Mouse (Mus musculus): ENCODE measurements around the gene Dus2. TPM values are rescaled to one million over a fixed set of nuclear protein-coding genes. Genes with fewer than 3 reads are reported as not detected.

Dus2 gene
- polyA plus RNA-seq, 1 experiment from 2014 or later: 22.3 TPM

DNA sequence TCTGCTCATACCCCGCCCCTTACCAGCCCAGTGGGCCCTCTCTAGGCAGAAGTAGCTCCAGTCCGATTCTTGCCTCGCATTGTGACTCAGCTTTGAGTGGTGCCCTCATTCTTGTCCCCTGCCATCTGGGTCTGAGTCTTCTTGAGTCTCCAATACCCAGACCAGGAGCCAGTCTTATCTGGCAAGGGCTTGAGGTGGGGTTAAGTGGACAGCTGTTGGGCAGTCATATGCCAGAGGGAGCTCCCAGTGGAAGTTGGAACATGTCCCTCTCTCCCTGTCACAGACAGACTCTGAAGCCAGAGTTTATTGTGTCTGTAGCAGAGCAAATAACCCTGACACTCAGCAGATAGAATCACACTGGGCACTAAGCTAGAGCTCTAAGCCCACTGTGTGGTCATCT lies 59.9 kb downstream of the Dus2 start:
- no peak overlapping the region for H3K4me3 ChIP-seq
- H3K27ac ChIP-seq: no peak overlapping the region
- no peak overlapping the region for H3K4me2 ChIP-seq
- no peaks in the 10 kb centered on the region for H3K9me3 ChIP-seq
- no peak for ATAC-seq (ENCODE audit: insufficient number of reproducible peaks, low FRiP score, low TSS enrichment, low read depth)
- WGBS: 89% methylated on average over 3 of the region's 3 CpGs
- no peaks in the 10 kb centered on the region for H3K27me3 ChIP-seq
- H3K4me1 ChIP-seq: no peaks in the 10 kb centered on the region
- H3K36me3 ChIP-seq: peaks cover 47% of the 10 kb centered on the region
- no peak overlapping the region for H3K9ac ChIP-seq

DNA sequence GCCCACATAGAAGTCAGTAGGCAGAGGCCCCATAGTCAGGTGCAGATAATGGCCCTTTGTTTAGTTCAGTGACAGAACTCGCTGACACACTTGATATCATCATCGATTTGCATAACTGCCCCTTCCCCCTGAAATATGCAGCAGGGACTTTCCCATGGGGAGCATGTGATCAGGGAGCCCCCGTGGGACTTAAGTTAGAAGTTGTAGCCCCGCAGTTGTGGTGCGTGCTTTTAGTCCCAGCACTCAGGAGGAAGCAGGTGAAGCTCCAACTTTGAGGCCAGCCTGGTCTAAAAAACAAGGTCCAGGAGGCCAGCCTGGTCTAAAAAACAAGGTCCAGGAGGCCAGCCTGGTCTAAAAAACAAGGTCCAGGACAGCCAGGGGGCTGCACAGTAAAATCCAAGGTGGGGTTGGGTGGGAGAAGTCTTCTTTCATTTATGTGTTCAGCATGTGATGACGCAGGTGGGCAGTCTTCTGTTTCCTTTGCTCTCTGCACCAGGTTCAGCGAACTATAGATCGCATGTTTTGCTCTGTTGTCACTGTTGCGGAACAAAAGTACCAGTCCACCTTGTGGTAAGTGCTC lies 61.5 kb downstream of the Dus2 start:
- H3K27me3 ChIP-seq: no peaks in the 10 kb centered on the region
- no peak overlapping the region for H3K4me3 ChIP-seq
- 93% methylated on average over 9 of the region's 9 CpGs for WGBS
- H3K27ac ChIP-seq: no peak overlapping the region
- no peak overlapping the region for H3K4me2 ChIP-seq
- no peaks in the 10 kb centered on the region for H3K9me3 ChIP-seq
- no peak overlapping the region for H3K9ac ChIP-seq
- ATAC-seq (ENCODE audit: insufficient number of reproducible peaks, low FRiP score, low TSS enrichment, low read depth): no peak
- H3K4me1 ChIP-seq: no peaks in the 10 kb centered on the region
- peaks cover 43% of the 10 kb centered on the region for H3K36me3 ChIP-seq

DNA sequence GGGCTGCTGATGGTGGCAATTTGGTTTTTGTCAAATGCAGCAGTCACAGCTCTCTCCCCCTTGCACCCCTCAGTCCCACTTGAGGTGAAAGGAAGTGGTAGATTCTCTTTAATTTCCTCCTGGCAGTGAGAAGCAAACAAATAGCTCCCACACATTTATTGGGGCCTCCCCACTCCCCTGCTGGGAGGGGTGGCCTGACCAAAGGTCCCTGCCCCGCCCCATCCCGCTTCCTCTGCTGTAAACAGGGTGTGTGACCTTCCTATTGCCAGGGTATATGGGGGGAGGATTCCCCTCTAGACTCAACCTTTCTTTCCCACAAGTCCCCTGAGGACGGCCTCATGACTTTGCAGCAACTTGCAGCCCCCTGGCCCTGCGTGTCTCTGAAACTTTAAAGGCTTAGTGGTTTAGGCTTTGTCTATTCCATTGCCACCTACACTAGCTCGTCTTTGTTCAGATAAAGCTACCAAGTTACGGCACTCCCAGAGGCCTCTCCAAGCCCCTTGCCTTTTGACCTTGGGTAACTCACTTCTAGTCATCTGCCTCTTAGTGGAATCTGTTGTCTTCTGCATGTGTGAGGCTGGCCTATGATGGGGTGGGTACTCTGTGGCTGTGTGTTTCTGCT lies 63.2 kb downstream of the Dus2 start:
- Histone ChIP-seq H3K27ac (no peak overlapping the region), H3K9ac (no peak overlapping the region), H3K27me3 (no peaks in the 10 kb centered on the region), H3K4me1 (peaks cover 11% of the 10 kb centered on the region), H3K9me3 (no peaks in the 10 kb centered on the region), H3K4me2 (no peak overlapping the region), H3K36me3 (peaks cover 43% of the 10 kb centered on the region), H3K4me3 (no peak overlapping the region)
- 58% methylated on average over 6 of the region's 6 CpGs for WGBS
- no peak for ATAC-seq (ENCODE audit: insufficient number of reproducible peaks, low FRiP score, low TSS enrichment, low read depth)

DNA sequence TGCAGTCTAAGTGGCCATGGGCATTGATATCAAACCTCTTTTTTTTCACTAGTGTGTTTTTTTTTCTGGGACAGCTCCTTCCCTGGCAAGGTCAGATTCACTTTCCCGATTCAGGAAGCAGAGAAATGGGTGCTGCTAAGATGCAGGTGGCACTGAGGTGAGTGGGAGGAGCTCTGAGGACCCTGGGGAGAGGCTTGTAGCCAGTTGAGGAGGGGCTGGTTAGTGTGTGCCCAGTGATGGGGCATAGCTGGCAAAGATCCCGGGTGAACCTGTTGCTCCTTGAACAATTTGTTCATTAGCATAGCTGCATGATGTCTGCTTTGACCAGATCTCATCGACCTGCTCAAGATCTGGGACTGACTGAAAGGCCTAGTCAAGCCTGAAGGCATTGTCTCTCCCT lies 63.9 kb downstream of the Dus2 start:
- Histone ChIP-seq H3K9ac (no peak overlapping the region), H3K36me3 (peaks cover 43% of the 10 kb centered on the region), H3K4me2 (no peak overlapping the region), H3K9me3 (no peaks in the 10 kb centered on the region), H3K4me3 (no peak overlapping the region), H3K4me1 (peaks cover 11% of the 10 kb centered on the region), H3K27ac (no peak overlapping the region), H3K27me3 (no peaks in the 10 kb centered on the region)
- WGBS: 63% methylated on average over 3 of the region's 3 CpGs
- no peak for ATAC-seq (ENCODE audit: insufficient number of reproducible peaks, low FRiP score, low TSS enrichment, low read depth)

DNA sequence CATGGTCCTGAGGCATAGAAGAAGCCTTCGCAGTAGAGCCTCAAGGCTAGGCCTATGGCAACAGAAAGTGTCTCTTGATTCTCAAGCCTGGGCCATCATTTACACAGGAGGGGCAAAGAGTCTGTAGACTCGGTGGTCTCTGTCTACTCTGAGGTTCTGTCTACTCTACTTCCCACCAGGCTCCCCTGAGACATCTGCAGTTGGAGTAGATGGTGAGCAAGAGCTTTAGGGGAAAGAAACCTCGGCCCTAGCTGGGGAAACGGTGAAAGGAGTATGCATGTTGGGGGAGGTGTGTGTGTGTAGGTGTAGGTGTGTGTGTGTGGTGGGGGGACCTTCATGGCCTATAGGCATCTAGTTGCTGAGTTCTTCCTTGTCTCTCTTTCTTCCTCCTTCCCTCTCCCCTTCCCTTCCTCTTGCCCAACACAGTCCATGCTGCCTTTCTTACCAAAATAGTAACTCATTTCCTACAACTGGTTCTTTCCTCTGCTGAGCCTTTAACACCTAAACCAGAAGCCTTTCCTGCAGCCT lies 65.4 kb downstream of the Dus2 start:
- H3K4me3 ChIP-seq: no peak overlapping the region
- no peaks in the 10 kb centered on the region for H3K27me3 ChIP-seq
- peaks cover 13% of the 10 kb centered on the region for H3K4me1 ChIP-seq
- WGBS: 85% methylated on average over 4 of the region's 4 CpGs
- no peak overlapping the region for H3K27ac ChIP-seq
- H3K9ac ChIP-seq: no peak overlapping the region
- H3K36me3 ChIP-seq: peaks cover 29% of the 10 kb centered on the region
- no peak overlapping the region for H3K4me2 ChIP-seq
- ATAC-seq (ENCODE audit: insufficient number of reproducible peaks, low FRiP score, low TSS enrichment, low read depth): no peak
- H3K9me3 ChIP-seq: no peaks in the 10 kb centered on the region

DNA sequence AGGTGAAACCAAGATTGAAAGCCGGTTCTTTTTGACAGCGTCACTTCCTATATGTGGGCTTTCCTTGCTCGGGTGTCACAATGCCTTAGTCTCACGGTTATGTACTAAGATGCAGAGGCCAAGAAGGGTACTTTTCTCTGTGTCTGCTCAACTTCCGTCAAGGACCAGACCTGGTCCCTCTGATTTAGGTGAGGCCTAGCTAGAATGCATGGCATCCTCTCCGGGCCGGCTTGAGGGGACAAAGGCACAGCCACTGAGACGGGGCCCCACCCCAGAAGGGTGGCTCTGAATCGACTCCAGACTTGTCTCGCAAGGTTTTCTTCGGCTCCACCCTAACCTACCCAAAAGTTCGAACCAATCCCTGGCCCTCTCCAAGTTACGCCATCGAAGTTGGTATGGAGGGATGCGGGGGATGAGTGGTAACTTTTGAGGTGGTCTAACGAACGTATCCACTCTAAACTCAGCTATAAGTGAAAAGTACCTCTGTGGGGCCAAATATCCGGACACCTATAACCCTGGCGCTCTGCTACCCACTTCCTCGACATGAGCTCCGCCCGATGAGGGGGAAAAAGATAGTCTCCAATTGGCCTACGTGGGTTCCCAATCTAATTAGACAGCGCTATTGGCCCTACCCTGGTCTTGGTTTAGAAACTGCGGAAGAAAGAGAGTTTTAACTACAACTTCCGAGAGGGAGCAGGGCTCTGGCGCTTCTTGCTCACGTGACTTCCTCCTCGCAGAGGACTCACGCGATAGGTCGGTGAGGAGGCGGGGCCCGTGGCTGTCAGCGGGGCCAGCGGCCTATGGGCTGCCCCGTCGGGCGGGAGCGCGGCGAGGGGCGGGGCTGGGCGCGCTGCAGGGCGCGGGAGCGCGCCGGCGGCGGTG lies 67.8 kb downstream of the Dus2 start, which contains the start of gene Nfatc3:
Gene Nfatc3 (plus strand): TSS at position 110 of the 882 bp plus-strand sequence.
- peak within 1 kb of the TSS; percentile 92 for H3K4me3 ChIP-seq
- peaks cover 5% of the 10 kb centered on the region for H3K36me3 ChIP-seq
- ATAC-seq (ENCODE audit: insufficient number of reproducible peaks, low FRiP score, low TSS enrichment, low read depth): peak; percentile 98
- WGBS: under 1% methylated on average over 39 of the region's 52 CpGs
- no peaks in the 10 kb centered on the region for H3K27me3 ChIP-seq
- peak within 1 kb of the TSS; percentile 90 for H3K9ac ChIP-seq
- peak within 1 kb of the TSS; percentile 96 for H3K27ac ChIP-seq
- H3K4me2 ChIP-seq: peak within 1 kb of the TSS; percentile 75
- peaks cover 21% of the 10 kb centered on the region for H3K4me1 ChIP-seq
- no peaks in the 10 kb centered on the region for H3K9me3 ChIP-seq

DNA sequence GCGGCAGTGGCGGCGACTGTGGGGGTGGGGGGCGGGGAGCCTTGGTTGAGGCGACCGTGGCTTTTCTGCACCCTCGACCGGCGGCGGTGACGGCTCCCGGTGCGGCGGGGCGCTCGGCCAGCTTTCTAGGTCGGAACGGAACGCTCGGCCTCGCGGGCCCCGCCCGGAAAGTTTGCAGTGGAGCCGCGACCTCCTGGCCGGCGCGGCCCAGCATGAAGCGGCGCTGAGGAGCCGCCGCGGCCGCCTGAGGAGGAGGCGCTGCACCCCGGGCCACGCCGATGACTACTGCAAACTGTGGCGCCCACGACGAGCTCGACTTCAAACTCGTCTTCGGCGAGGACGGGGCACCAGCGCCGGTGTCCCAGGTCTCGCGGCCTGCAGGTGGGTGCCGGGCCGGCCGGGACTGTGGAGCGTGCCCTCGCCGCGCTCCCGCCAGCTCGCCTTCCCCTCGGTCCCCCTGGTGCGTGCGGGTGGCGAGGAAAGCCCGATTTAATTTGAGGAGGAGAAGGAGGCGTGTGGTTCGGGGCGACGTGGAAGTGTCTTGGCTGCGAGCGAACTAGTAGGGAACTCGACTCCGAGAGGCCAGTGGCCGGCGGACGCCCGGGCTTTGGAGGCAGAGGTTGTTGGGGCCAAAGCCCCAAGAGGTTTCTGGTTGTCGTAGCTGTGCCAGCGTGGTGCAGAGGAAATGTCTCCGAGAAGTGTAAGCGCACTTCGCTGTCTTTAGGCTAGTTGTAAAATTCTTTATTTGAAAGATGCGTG lies 68.7 kb downstream of the Dus2 start:
- peaks cover 21% of the 10 kb centered on the region for H3K4me1 ChIP-seq
- peak overlapping the region; percentile 47 for H3K4me2 ChIP-seq
- no peaks in the 10 kb centered on the region for H3K9me3 ChIP-seq
- under 1% methylated on average over 77 of the region's 83 CpGs for WGBS
- no peaks in the 10 kb centered on the region for H3K36me3 ChIP-seq
- peak; percentile 75 for ATAC-seq (ENCODE audit: insufficient number of reproducible peaks, low FRiP score, low TSS enrichment, low read depth)
- H3K27ac ChIP-seq: peak overlapping the region; percentile 96
- H3K4me3 ChIP-seq: peak overlapping the region; percentile 92
- H3K27me3 ChIP-seq: no peaks in the 10 kb centered on the region
- H3K9ac ChIP-seq: peak overlapping the region; percentile 90

DNA sequence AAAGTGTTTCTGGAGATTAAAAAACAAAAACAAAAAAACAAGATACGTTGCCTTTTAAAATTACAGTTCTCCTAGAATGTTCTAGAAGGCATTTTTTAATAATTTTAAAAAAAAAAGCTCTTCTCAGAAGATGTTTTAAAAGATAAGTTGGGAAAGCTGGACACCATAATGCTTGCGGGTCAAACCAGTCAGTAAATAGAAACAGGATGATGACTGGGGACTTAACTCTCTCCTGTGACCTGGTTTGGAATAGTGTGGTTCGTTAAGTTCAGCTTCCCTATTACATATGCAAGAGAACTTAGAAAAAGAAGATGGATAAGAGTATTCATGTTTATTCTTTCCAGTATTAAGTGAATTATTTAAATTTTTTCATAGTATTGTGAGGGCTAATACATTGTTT lies 69.4 kb downstream of the Dus2 start:
- Histone ChIP-seq H3K4me2 (peak overlapping the region; percentile 47), H3K27me3 (no peaks in the 10 kb centered on the region), H3K27ac (peak overlapping the region; percentile 96; the same call in 1 of the 2 replicates), H3K9ac (peak overlapping the region; percentile 90; the same call in 1 of the 2 replicates), H3K36me3 (no peaks in the 10 kb centered on the region), H3K9me3 (no peaks in the 10 kb centered on the region), H3K4me3 (peak overlapping the region; percentile 92), H3K4me1 (peaks cover 21% of the 10 kb centered on the region)
- ATAC-seq (ENCODE audit: insufficient number of reproducible peaks, low FRiP score, low TSS enrichment, low read depth): no peak
- WGBS: 4% methylated on average over 3 of the region's 3 CpGs

DNA sequence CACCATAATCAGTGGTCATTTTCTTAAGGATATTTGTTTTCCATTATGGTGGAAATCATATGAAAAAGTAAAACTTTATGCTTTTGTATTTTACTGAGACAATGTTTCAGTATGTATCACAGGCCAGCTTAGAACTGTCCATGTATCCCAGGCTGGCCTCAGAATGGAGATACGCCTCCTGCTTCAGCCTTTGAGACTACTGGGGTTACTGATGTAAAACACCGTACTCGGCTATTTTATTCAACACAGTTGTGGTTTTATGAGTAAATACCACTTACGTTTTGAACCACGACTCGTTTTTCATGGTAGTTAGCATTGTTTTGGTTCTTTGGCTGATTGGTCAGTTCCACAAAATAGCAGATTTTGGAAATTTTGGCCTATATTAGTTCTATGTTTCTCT lies 70.5 kb downstream of the Dus2 start:
- H3K4me2 ChIP-seq: no peak overlapping the region
- no peak overlapping the region for H3K27ac ChIP-seq
- H3K9ac ChIP-seq: no peak overlapping the region
- peaks cover 21% of the 10 kb centered on the region for H3K4me1 ChIP-seq
- no peaks in the 10 kb centered on the region for H3K9me3 ChIP-seq
- no peaks in the 10 kb centered on the region for H3K27me3 ChIP-seq
- WGBS: 60% methylated on average over 6 of the region's 6 CpGs
- no peak overlapping the region for H3K4me3 ChIP-seq
- H3K36me3 ChIP-seq: no peaks in the 10 kb centered on the region
- ATAC-seq (ENCODE audit: insufficient number of reproducible peaks, low FRiP score, low TSS enrichment, low read depth): no peak

DNA sequence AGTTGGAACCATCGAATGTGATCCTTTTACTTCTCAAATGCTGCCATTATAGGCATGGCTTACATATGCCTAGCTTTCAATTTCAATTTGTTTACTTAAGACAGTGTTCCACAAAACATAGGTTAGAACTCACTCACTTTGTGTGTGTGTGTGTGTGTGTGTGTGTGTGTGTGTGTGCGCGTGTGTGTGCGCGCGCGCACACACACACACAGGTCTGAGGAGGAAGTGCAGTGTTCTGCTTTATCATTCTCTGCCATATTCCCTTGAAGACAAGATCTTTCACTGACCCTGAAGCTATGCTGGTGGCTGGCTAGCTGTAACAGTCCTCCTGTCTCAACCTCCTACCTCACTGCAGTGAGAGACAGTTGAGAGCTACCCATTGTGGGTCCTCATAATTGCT lies 71.9 kb downstream of the Dus2 start:
- 96% methylated on average over 7 of the region's 7 CpGs for WGBS
- no peaks in the 10 kb centered on the region for H3K36me3 ChIP-seq
- no peak overlapping the region for H3K4me3 ChIP-seq
- peaks cover 18% of the 10 kb centered on the region for H3K4me1 ChIP-seq
- H3K9ac ChIP-seq: no peak overlapping the region
- no peaks in the 10 kb centered on the region for H3K9me3 ChIP-seq
- no peaks in the 10 kb centered on the region for H3K27me3 ChIP-seq
- H3K4me2 ChIP-seq: no peak overlapping the region
- H3K27ac ChIP-seq: no peak overlapping the region
- ATAC-seq (ENCODE audit: insufficient number of reproducible peaks, low FRiP score, low TSS enrichment, low read depth): no peak

DNA sequence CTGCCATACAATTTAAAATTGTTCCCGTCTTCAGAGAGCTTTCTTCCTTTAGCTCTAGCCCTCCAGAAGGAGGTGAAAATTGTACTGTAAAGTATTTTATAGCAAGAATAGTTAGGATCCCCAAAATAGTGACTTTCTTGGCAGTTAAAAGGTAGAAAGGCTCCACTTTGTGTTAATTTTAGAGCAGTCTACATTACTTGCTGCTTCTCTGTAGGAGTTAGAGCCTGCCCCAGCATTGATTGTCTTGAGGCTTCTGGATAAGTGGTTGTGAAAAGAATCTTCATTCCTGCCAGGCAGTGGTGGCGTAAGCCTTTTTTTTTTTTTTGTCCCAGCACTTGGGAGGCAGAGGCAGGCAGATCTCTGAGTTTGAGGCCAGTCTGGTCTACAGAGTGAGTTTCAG lies 75.6 kb downstream of the Dus2 start:
- Histone ChIP-seq H3K4me2 (no peak overlapping the region), H3K4me1 (peaks cover 5% of the 10 kb centered on the region), H3K36me3 (no peaks in the 10 kb centered on the region), H3K4me3 (no peak overlapping the region), H3K27ac (no peak overlapping the region), H3K9ac (no peak overlapping the region), H3K9me3 (no peaks in the 10 kb centered on the region), H3K27me3 (no peaks in the 10 kb centered on the region)
- WGBS: 85% methylated on average over 2 of the region's 2 CpGs
- no peak for ATAC-seq (ENCODE audit: insufficient number of reproducible peaks, low FRiP score, low TSS enrichment, low read depth)
